Mouse (Mus musculus): ENCODE measurements at regions not wholly inside any gene's neighbourhood (a gene's known extent, or its start where the extent isn't known, plus 50 kb on each side); places are given as distances from the start of the nearest gene placed in this dataset.

DNA sequence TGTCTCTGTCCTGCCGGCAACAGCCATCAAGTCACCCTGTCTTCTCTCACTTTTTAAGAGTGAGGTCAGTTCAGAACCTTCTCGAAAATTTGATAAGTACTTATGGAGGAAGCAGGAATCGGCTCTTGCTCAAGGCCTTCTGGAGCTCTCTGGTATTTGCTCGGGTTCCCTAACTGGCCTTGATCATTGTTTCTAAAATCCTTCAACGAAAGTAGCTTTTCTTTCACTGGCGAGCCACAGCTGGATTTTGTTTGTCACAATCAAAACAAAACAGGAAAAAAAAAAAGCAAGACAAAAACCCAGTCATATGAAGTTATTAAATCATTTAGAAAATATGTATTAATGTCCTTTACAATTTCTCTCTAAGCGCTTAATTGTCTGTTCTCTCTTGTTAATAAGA lies 156.6 kb upstream of the Tex13c2 start:
- CTCF ChIA-PET, result interaction anchor here (0.6 kb wide), 1 partner anchor 281 kb away, joined by 8 read pairs; no protein-coding TSS in a partner anchor

DNA sequence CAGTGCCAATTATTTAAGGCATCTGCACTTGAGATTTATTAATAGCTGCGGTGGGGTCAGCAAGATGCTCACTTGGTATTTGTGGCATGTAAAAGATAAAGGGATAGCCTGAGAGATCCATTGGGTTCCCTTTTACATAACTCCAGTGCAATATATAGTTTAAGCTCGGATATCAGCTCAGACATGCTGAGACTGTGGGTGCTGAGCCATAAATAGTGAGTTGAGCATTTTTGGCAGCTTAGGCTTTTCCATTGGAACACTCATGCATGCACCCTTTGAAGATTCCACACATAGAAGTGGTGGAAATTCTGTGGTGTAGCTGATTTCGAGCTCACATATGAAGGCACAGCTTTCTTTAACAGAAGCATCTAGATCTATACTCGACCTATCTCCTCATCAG lies 155.9 kb upstream of the Tex13c2 start:
- CTCF ChIA-PET, result no interaction called here

DNA sequence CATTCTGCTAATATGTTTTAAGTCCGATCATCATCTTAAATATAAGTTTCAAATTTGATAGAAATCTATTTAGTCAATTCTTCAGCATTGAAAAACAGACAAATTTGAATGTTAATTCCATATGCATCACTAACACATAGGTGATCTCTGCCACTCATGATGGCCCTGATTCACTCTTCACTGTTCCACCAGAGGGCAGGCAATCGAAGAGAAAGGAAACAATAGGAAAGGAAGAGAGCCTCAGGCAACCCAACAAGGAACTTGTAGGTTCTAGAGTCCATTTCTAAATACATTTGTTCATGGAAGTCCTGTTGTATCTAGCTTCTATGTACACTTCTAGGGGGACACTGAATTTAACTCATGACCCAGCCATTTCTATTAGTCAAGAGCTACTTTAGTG lies 154.7 kb upstream of the Tex13c2 start:
- CTCF ChIA-PET, result no interaction called here

DNA sequence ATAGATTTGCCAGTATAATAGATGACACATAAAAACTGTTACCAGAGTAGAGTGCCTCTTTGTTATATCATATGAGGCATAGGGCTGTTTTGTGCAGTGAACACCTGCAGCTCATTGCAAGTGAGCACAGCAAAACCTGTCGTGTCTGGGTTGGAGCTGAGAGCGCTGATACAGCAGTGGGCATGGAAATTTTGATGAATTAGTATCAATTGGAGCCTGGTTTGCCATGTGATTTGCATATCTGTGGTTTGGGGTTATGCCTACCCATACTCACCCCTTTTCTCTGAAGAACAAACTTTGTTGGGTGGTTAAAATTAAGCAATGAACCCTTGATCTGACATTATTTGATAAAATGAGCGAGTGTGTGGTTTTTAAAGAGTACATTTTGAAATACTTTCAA lies 152.7 kb upstream of the Tex13c2 start:
- CTCF ChIA-PET, result no interaction called here

DNA sequence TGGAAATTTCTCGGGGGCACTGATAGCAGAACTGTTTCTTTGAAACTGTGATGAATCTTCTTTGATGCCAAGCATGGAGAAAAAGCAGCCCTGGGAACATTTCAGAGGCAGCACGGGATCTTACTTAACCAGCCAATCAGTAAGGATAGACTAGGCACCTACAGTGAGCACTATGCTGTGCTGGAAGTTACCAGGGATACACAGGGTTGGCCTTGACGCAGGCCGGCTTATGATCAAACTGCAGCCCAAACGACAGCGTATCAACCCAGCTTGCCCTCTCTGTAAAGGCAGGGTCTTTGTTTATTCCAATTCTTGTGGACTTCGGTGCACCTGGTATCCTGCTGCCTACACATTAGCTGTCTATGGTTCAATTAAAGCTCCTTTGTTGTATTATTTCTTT lies 147.1 kb upstream of the Tex13c2 start:
- CTCF ChIA-PET, result no interaction called here

DNA sequence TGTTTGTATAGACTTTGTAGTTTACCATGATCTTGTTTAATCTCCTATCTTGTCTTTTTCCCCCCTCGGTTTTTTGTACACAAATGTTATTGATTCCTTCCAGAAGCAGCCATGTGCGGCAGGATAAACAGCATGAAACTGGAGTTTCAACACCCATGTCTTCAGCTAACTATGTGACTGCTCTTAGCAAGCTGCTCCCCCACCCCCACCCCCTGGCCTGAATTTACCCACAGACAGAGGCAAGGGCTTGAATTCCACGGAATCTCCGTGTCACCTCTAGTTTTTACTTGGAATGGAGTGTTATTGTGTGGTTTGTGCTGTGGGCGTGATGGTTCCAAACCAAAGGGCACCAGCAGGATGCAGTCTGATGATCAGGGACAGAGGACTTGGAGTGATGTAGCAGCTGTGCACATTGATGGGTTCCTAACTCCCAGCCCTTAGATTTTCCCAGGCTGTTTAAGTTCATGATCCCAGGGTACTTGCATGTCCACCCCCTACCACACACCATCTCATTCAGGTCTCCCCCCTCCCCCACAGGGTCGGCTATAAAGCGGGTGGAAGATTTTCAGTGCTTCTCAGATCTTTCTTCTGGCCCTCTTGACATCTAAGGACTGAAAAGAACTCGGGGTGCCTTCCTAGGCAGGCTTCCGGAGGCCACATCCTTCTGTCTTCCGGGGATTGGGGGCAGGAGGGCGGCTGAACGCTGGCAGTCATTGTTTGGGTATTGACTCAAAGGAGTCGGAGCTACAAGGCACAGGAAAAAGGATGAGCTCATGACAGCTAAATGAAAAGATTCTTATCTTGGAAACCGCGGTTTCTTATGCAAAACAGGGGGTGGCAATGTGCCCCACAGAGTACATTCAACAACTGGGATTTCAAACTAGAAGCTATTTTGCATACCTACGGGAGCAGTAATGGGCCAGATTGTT lies 146.3 kb upstream of the Tex13c2 start:
- CTCF ChIA-PET, result no interaction called here

DNA sequence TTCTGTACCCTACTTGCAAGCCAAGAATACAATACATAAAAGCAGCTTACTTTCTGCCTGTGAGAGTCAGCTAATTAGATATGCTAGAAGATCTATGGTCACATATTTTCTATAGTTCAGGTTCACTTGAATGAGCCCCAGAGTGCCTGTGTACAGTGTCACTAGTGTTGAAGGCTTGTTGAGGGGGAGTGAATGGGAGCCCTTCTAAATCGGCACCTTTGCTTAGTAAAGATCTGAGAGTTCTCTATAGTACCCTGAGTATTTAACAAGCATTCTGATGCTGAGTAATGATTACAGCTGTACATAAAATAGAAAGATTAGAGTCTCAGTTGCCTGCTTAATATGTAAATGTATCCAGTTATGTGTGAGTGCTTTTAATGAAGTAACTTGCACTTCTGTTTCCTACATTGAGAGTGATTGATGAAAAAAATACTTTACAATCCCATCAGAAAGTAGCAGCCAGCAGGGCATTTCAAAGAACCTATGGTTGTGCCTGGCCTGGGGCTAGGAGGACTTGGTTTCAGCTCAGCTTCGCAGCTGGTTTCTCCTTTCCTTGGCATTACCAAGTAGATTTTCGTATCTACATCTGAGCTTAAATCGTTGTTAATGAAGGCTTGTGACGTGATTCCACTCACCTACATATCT lies 136.8 kb upstream of the Tex13c2 start:
- CTCF ChIA-PET, result no interaction called here

DNA sequence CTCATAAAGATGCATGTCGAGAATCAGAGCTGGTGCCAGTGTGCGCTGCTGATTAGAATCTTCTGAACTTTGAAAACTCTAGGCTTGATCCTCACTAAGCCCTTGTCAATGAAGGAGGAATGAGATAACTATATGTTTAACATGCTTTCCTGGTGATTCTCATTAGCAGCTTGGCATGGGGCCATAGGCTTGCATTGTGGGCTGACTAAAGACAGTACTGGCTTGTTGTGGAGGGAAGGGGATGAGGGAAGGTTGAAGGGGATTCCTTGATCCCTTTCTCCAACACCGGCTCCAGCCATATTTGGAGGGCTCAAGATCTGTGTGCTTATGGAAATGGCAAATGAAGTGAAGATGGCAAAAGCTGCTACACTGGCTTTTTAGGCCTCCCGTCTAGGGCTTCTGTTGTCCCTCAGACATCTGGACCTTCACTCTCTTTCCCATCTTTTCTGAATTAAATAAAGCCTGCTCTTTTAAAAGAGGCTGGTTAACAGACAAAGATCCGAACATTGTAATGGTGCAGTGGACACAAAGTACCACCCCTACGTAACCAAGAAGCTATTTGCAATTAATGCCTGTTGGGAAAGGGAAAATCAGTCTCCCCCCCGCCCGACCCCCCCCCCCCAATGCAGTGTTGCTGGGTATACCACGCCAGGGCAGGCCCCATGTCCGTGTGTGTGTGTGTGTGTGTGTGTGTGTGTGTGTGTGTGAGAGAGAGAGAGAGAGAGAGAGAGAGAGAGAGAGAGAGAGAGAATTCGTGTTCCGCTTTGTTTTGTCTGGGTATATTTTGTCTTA lies 129.9 kb upstream of the Tex13c2 start:
- CTCF ChIA-PET, result no interaction called here

DNA sequence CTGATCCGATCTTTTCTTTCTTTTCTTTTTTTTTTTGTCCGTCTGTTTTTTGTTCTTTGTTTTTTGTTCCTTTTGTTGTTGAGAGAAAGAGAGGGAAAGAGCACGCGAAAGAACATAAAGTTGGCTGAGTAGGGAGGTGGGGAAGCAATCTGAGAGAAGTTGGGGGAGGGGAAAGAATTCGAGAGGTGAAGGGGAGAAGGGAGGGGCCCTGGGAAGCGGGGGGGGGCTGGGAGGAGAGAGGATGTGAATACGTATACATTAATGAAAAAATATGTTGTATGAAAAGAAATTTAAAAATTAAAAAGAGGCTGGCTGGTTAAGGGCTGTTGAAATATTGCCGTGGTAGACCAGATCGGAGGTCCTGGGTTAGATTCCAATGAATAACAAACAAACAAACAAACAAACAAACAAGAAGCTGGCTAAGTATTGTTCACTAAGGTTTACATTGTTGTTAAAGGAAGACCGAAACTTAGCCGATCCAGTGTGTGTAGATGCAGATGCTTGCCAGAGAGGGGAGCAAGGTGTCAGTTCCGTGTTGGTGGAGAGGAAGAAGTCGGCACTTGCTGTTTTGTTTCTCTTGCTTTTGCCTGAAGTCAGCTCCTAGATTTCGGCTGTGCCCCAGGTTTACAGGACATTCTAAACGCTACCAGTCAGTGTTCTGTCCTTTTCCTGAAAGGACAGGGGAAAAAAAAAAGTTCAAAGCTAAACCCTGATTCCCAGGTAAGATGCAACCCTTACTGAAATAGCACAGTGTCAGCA lies 129.1 kb upstream of the Tex13c2 start:
- CTCF ChIA-PET, result no interaction called here

DNA sequence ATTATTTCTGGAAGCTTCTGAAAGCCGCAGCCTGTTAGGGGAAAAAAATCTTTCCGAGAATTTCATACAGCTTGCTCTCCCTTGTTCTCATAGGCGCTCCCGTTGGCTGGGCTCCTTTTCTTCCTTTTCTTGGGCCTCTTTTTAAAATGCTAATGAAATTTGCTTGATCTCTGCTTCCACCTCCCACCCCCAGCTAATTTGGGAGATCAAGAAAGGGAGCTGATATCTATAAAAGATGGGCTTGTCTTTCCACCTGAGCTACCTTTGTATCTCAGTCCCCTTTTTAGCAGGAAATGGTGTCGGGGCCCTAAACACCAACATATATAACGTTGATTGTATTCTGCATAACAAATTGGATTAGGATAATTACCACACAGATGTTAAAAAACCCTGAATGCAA lies 128.5 kb upstream of the Tex13c2 start:
- CTCF ChIA-PET, result no interaction called here

DNA sequence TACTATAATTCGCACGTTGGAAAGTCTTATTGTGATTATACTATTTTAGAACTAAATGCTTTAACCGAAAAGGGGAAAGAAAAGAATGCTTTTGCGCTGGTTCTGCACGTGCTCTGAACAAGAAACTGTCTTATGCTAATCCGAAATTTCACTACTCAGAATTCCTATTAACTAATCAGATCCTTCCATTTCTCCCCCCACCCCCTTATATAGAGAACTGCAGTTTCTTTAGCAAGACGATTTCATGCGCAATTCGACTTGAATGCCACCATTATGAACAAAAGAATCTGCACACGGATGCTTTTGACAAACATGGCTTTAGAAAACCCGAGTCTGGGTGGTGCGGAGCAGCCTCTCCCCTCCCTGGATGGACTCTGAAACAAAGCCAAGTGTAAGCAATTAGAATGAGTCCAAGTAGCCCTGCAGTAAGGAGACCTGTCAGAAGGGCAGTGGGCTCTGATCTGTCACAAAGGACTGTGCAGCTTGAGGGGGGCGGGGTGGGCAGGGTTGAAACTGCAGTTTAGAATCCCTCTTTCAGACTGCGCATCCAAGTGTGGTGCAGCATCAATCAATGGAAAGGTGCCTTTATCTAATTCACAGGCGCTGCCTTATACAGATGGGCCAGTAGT lies 128.0 kb upstream of the Tex13c2 start:
- CTCF ChIA-PET, result no interaction called here

DNA sequence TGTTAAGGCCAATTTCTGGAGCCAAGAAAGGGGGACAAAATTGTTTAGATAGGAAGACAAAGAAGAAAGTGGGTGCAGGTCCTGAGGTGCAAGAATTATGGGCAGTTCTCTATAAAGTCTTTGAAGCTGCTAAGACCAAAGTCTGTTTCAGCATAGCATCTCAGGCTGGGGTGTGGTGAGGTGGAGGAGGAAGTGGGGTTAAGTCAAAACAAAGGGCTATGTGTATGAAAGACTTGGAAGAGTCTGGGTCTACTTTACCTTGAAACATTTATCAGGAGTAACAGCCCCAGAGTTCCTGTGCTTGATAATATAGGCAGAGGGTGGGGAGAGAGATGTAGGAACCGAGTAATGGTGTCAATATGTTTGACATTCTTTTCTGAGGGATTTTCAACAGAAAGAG lies 125.4 kb upstream of the Tex13c2 start:
- CTCF ChIA-PET, result no interaction called here

DNA sequence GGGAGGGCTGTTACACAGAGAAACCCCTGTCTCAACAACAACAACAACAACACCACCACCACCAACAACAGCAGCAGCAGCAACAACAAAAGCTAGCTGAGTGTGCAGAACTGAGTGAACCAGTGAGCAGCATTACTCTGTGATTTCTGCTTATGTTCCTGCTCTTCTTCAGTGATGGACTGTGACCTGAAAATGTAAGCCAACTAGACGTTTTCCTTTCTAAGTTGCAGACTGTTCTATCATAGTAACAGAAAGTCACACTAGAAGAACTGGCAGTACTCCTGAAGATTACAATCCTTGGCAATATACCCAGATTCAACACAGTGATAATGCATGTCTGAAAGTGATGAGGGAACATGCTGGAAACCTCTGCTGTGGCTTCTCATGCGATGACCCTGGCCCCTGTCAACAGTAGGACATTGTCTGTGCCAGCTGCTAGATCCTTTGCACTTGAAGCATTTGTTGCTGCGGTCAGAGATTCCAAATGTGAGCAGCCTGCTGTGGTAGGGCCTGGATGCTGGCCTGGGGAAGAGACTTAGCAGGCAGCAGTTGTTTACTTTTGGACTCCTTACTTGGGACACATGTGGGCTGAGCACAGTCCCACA lies 115.6 kb upstream of the Tex13c2 start:
- CTCF ChIA-PET, result no interaction called here

DNA sequence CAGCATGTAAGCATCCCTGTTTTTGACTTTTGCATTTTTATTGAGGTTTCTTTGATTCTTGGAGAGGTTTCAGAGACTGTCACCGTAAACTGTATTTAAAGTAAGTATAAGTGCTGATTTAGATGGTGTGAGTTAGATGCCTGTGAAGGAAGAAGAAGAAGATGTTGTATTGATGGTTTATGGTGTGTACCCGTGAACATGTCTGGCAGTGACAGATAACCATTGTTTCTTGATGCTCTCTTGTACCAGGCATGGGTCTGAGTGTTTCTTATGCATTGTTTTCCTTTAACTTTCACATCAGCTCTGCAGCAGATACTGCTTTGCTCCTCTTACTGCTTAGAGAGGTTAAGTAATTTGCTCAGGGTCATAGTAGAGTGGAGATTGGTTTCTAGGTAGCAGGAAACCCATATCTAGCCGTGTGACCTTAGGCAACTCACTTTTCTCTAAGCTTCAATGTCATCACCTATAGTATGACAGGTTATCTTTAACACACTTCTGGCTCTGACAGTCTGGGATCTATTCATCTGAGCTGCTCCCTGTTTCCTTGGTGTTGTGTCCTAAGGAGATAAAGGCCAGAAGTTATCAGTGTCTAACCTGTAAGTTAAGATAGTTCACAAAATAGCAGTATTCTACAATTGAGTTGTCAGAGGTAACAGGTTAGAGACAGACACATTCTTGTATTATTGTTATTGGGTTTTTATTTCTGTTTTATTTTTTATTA lies 95.5 kb upstream of the Tex13c2 start:
- CTCF ChIA-PET, result no interaction called here

DNA sequence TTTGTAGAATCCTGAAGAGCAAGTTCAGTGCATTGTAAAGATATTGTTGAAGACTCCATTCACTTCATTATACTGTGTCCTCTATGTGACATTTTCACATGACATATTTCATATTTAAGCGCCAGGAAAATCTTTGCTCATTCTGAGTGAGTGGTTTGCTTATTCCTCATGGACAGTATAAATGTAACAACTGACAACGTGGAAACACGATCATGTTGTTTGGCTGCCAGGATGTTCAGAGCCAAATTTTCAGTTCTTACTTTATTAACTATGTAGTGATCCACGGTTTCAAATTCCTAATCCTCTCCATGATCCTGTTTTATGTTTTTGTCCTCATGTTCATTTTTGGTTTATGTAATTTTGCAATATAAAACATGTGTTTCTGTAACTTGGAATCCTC lies 93.0 kb upstream of the Tex13c2 start:
- CTCF ChIA-PET, result no interaction called here

DNA sequence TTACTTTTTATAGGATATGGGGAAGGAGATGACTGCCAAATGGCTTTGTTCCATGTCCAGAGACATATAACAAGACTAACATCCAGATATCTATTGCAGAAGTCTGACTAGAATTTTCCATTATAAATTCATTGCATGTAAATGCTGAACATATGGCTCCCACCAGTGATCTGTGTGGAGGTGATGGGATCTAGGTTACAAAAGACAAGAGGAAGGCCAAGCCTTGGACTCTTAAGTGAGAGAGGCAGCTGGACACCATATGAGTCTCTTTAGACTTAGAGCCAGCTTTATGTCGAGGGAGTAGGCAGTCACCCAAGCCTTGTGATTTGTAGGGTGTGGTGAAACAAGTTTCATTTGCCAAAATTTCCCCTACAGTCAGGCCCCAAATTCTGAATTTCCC lies 90.7 kb upstream of the Tex13c2 start:
- CTCF ChIA-PET, result interaction anchor here (0.5 kb wide), 1 partner anchor 93 kb away, joined by 6 read pairs; no protein-coding TSS in a partner anchor

DNA sequence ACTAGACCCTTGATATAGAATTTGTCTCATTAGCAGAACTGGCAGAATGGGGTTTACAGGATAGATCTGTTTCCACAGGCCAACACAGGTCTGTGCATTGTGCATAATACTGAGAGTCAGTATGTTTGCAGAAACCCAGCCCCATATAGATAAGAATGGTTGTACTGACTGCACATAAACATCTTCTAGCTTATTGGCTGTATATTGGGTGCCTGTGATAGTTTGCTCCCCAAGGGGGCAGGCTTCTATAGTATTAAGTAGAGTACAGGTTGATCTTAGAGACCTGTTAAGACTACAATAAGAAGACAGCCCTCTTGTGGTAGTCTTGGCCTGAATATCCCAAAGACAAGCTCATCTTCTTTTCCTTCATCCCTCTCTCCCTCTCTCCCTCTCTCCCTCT lies 90.1 kb upstream of the Tex13c2 start:
- CTCF ChIA-PET, result interaction anchor here (0.5 kb wide), 1 partner anchor 93 kb away, joined by 6 read pairs; no protein-coding TSS in a partner anchor

DNA sequence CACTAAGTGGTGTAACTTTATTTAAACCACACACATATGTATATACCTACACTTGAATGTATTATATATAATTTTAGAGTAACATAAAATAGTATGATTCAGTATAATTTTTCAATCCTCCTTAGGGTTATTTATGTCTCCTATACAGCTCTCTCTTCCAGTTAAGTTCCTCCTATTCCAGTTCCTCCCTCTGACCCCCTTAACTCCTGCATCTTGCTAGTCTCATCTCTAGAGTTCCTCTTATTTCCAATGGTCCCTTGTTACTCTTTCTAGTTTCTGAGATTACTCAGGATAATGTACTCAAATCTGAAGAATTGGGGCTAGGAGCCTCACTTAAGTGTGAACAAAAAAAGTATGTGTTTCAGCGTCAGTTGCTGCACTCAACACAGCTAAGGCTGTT lies 88.4 kb upstream of the Tex13c2 start:
- CTCF ChIA-PET, result no interaction called here

DNA sequence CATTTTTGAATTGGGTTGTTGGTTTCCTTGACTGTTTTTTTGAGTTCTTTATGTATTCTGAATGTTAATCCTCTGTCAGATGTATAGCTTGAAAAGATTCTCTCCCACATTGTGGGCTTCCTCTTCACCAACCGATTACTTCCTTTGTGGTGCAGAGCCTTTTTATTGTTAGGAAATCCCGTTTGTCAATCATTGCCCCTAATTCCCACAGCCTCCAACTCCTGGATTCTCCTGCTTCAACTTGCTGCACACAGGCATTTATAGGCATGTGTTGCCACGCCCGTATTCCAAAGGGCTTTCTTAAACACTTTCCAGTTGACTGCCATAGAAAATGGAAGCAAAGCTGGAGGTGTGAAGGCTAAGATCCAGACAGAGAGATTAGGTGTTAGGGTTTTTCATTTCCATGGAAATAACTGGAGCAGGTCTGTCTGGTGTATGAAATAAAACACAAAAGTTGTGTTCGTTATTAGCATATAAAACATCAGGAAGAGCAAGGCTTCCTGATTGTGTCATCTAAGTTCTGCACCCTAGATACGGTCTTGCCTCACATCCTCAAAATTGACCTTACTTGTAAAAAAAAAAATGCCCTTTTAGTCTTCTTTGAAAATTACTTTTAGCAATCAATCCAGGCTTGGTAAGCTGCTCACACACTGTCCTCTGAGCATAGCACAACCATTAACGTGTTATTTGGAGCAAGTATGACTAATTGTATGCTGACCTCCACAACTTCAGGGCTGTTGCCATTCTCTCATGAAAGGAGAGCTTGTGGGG lies 87.7 kb upstream of the Tex13c2 start:
- CTCF ChIA-PET, result no interaction called here

DNA sequence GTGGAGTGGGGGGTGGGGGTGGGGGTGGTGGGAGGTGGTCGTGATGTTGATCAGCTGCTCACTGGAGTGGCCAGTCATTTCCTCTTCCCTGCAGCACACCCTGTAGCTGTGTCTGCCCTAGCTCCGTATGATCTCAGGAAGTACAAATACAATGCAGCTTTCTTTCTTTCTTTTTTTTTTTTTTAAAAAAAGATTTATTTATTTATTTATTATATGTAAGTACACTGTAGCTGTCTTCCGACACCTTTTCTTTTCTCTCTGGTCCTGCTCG lies 87.2 kb upstream of the Tex13c2 start:
- CTCF ChIA-PET, result no interaction called here
